8 mouse cellular contexts compared by ENCODE assay signal in genomic region chr2:93333241-93333816, GRCm38 (mm10). TPM values are rescaled to one million over a fixed set of nuclear protein-coding genes. Genes with fewer than 3 reads are reported as not detected.
DNase-seq lines count a peak whose midpoint lies in the region; ATAC-seq and TF ChIP-seq lines count a peak whose summit lies in the region.

No protein-coding gene starts in this region.

- peaks cover 76% of the 10 kb centered on the region for H3K4me1 ChIP-seq in forebrain, embryonic 10.5 days
- H3K4me1 ChIP-seq in heart, embryonic 14.5 days (ENCODE audit: control insufficient read depth in 2 of 2, insufficient read depth in 2 of 2, low read length in 2 of 2), result peaks cover 43 to 58% of the 10 kb centered on the region in 2 experiments
- H3K4me1 ChIP-seq in liver, embryonic 14.5 days (replicated peaks; ENCODE audit: control insufficient read depth in 2 of 2, insufficient read depth in 2 of 2, low read length in 1 of 2), result peaks cover 3 to 5% of the 10 kb centered on the region in 2 experiments; a peak in 2 of 4 replicates
- H3K4me1 ChIP-seq in neural tube, embryonic 11.5 days (ENCODE audit: control insufficient read depth, insufficient read depth, low read length), result peaks cover 18% of the 10 kb centered on the region
- peaks cover 13% of the 10 kb centered on the region for H3K4me1 ChIP-seq in stomach, embryonic 16.5 days (ENCODE audit: control insufficient read depth, insufficient read depth, low read length)

- H3K4me3 ChIP-seq in forebrain, embryonic 10.5 days, result peak overlapping the region; percentile 87
- peak overlapping the region; percentile 70 to 77 for H3K4me3 ChIP-seq in heart, embryonic 14.5 days (ENCODE audit: control insufficient read depth in 1 of 2, insufficient read depth in 1 of 2, low read depth in 1 of 2, low read length in 2 of 2)
- peak overlapping the region; percentile 49 to 59 for H3K4me3 ChIP-seq in liver, embryonic 14.5 days (ENCODE audit: insufficient read depth in 1 of 2, low read depth in 2 of 2, low read length in 2 of 2)
- peak overlapping the region; percentile 89 for H3K4me3 ChIP-seq in neural tube, embryonic 11.5 days (ENCODE audit: low read depth, low read length)
- H3K4me3 ChIP-seq in stomach, embryonic 16.5 days (replicated peaks; ENCODE audit: low read length), result peak overlapping the region; percentile 58

- H3K27ac ChIP-seq in forebrain, embryonic 10.5 days, result peak overlapping the region; percentile 93
- H3K27ac ChIP-seq in heart, embryonic 14.5 days (replicated peaks in 1 of 2; ENCODE audit: control insufficient read depth in 1 of 2, insufficient read depth in 1 of 2, low read depth in 2 of 2, low read length in 2 of 2), result peak overlapping the region; percentile 78 to 87
- no peak overlapping the region for H3K27ac ChIP-seq in liver, embryonic 14.5 days
- H3K27ac ChIP-seq in neural tube, embryonic 11.5 days (ENCODE audit: low read depth, low read length), result peak overlapping the region; percentile 82
- peak overlapping the region; percentile 50; the same call in 1 of the 2 replicates for H3K27ac ChIP-seq in stomach, embryonic 16.5 days (ENCODE audit: low read length)

- DNase-seq in CD4-positive helper T cell, adult 2 months (ENCODE audit: low read depth, low spot score), result peak; percentile 36
- peak; percentile 42 for DNase-seq in c-Kit-positive CD71-negative TER-119-negative erythroid progenitor cells, embryonic 14.5 days (ENCODE audit: low read depth)
- peak; percentile 91 for DNase-seq in forebrain, embryonic 10.5 days (ENCODE audit: extremely low spot score, low spot score)
- peak; percentile 95 for DNase-seq in kidney, postnatal 10 days
- DNase-seq in liver, embryonic 14.5 days (ENCODE audit: low read depth in 3 of 3, low spot score in 3 of 3), result peak in 1 of 3 experiments; percentile 29
- DNase-seq in neural tube, embryonic 11.5 days (ENCODE audit: low spot score), result peak; percentile 90

- H3K4me2 ChIP-seq in heart, embryonic 14.5 days (ENCODE audit: low read length), result peak overlapping the region; percentile 95
- peak overlapping the region; percentile 92 for H3K4me2 ChIP-seq in liver, embryonic 14.5 days (ENCODE audit: low read depth)
- peak overlapping the region; percentile 94 for H3K4me2 ChIP-seq in neural tube, embryonic 11.5 days (ENCODE audit: low read depth)
- H3K4me2 ChIP-seq in stomach, embryonic 16.5 days (ENCODE audit: low read depth, low read length), result peak overlapping the region; percentile 97

- 2% methylated on average over 29 of the region's 29 CpGs for WGBS in forebrain, embryonic 10.5 days
- WGBS in heart, embryonic 14.5 days, result 1% methylated on average over 29 of the region's 29 CpGs
- 1% methylated on average over 29 of the region's 29 CpGs for WGBS in liver, embryonic 14.5 days (ENCODE audit: insufficient replicate concordance)
- 2% methylated on average over 29 of the region's 29 CpGs for WGBS in neural tube, embryonic 11.5 days
- WGBS in stomach, embryonic 16.5 days, result 1% methylated on average over 29 of the region's 29 CpGs

- H3K27me3 ChIP-seq in forebrain, embryonic 10.5 days (ENCODE audit: poor library complexity, severe bottlenecking), result peaks cover 20% of the 10 kb centered on the region
- no peaks in the 10 kb centered on the region for H3K27me3 ChIP-seq in heart, embryonic 14.5 days (ENCODE audit: control insufficient read depth, insufficient read depth, low read length)
- H3K27me3 ChIP-seq in liver, embryonic 14.5 days (ENCODE audit: control insufficient read depth, insufficient read depth, low read length), result peaks cover 9% of the 10 kb centered on the region
- H3K27me3 ChIP-seq in neural tube, embryonic 11.5 days (ENCODE audit: control insufficient read depth, insufficient read depth, low read length), result no peaks in the 10 kb centered on the region
- H3K27me3 ChIP-seq in stomach, embryonic 16.5 days (ENCODE audit: control insufficient read depth, insufficient read depth, low read length), result no peaks in the 10 kb centered on the region

- no peak for TF ChIP-seq EP300 in liver, embryonic 14.5 days (IDR thresholded peaks at IDR 0.05; ENCODE audit: low read depth)

- peaks cover 24% of the 10 kb centered on the region for H3K36me3 ChIP-seq in forebrain, embryonic 10.5 days (replicated peaks)
- H3K36me3 ChIP-seq in heart, embryonic 14.5 days (ENCODE audit: control insufficient read depth, insufficient read depth, low read length), result 0 out of 2 replicates have a peak, but pooled peaks cover 2% of the 10 kb centered on the region
- no peaks in the 10 kb centered on the region for H3K36me3 ChIP-seq in liver, embryonic 14.5 days (replicated peaks; ENCODE audit: control insufficient read depth, insufficient read depth, low read depth)
- no peaks in the 10 kb centered on the region for H3K36me3 ChIP-seq in neural tube, embryonic 11.5 days (ENCODE audit: control insufficient read depth, insufficient read depth, low read length)
- no peaks in the 10 kb centered on the region for H3K36me3 ChIP-seq in stomach, embryonic 16.5 days (ENCODE audit: control insufficient read depth, insufficient read depth, low read length)

- peak; percentile 44 for ATAC-seq in heart, embryonic 14.5 days (ENCODE audit: insufficient number of reproducible peaks, insufficient read depth, low FRiP score, low read depth)
- peak; percentile 41 for ATAC-seq in liver, embryonic 14.5 days (ENCODE audit: insufficient read depth)
- peak; percentile 70 for ATAC-seq in neural tube, embryonic 11.5 days (ENCODE audit: insufficient read depth, low FRiP score, low TSS enrichment)
- peak; percentile 57 for ATAC-seq in stomach, embryonic 16.5 days (ENCODE audit: insufficient read depth, low FRiP score)

- H3K9me3 ChIP-seq in forebrain, embryonic 10.5 days, result no peaks in the 10 kb centered on the region
- H3K9me3 ChIP-seq in heart, embryonic 14.5 days (ENCODE audit: control insufficient read depth, low read length), result no peaks in the 10 kb centered on the region
- H3K9me3 ChIP-seq in liver, embryonic 14.5 days (ENCODE audit: control insufficient read depth, low read length), result no peaks in the 10 kb centered on the region
- H3K9me3 ChIP-seq in neural tube, embryonic 11.5 days (ENCODE audit: control insufficient read depth, low read length), result no peaks in the 10 kb centered on the region
- H3K9me3 ChIP-seq in stomach, embryonic 16.5 days (replicated peaks; ENCODE audit: control insufficient read depth, low read length), result no peaks in the 10 kb centered on the region

- H3K9ac ChIP-seq in heart, embryonic 14.5 days (ENCODE audit: low read length), result peak overlapping the region; percentile 89
- H3K9ac ChIP-seq in liver, embryonic 14.5 days (replicated peaks), result no peak overlapping the region; the same call in 1 of the 2 replicates
- peak overlapping the region; percentile 79 for H3K9ac ChIP-seq in neural tube, embryonic 11.5 days (ENCODE audit: low read length)
- H3K9ac ChIP-seq in stomach, embryonic 16.5 days (ENCODE audit: low read length), result peak overlapping the region; percentile 75

- TF ChIP-seq CTCF in liver, embryonic 14.5 days (IDR thresholded peaks at IDR 0.05; ENCODE audit: low read depth), result peak; percentile 88

RNA-seq across cellular contexts. Expression of gene Tspan18, which starts 1.0 kb away (rescaled TPM):
- 30.1 and 31.4 TPM in 2 replicates for polyA plus RNA-seq in forebrain, embryonic 10.5 days (2016; fragmentation: Nextera tagmentation; extraction: Ambion mirVana)
- polyA plus RNA-seq in heart, embryonic 14.5 days (2014; fragmentation: Nextera tagmentation; extraction: Ambion mirVana), result 45.1 and 48.2 TPM in 2 replicates
- polyA plus RNA-seq in liver, embryonic 14.5 days (2012; rRNA removed), result 2.2 and 2.5 TPM in 2 replicates
- polyA plus RNA-seq in liver, embryonic 14.5 days (2014; fragmentation: Nextera tagmentation; extraction: Ambion mirVana), result 2.3 and 3.9 TPM in 2 replicates
- polyA plus RNA-seq in neural tube, embryonic 11.5 days (2014; fragmentation: Nextera tagmentation; extraction: Ambion mirVana), result 71.9 and 72.3 TPM in 2 replicates
- polyA plus RNA-seq in stomach, embryonic 16.5 days (2015; fragmentation: Nextera tagmentation; extraction: Ambion mirVana), result 15.3 and 17.0 TPM in 2 replicates
